Mouse (Mus musculus) erythroblast, adult 5-6 weeks (primary cell): Measurements from ENCODE around the gene Uts2. TPM values are rescaled to one million over a fixed set of nuclear protein-coding genes. Genes with fewer than 3 reads are reported as not detected.
A peak's percentile ranks its signal among the peaks of the same experiment; 100 is the strongest.

Experiments
- ATAC-seq: replicated peaks from 2 replicates; pipeline ENCODE4 v1.8.0; 2016; ENCODE audit warnings: moderate number of reproducible peaks, mild to moderate bottlenecking, moderate TSS enrichment, inconsistent platforms; ENCODE audit not compliant: poor library complexity, low FRiP score, severe bottlenecking
- total RNA-seq, 2 experiments: library from RNA; stranded (forward) in 1 of 2; stranded (reverse) in 1 of 2; fragments of 150-400 nt in 1 of 2; fragments of 200-764, 138-1000 nt in 1 of 2; gene quantifications; 2 replicates each; pipeline versions ENCODE4 v1.2.3 to v1.2.4; 2015 to 2017; ENCODE audit warnings: low replicate concordance in 2 of 2

Gene Uts2
- not detected in 2 replicates for total RNA-seq (2015; ENCODE audit: low replicate concordance)
- total RNA-seq (2017; ENCODE audit: low replicate concordance): not detected in 2 replicates

- no peak for ATAC-seq
Measured at GRCm38 (mm10) chr4:150996797-150997196, at the start of gene Uts2. Gene Uts2 (plus strand): TSS chr4:150997097.

GRCm38 (mm10) chr4:150950972-150951371, 45.9 kb upstream of the Uts2 start:
- no peak for ATAC-seq

- ATAC-seq: no peak
Measured at GRCm38 (mm10) chr4:150956369-150957105, 40.4 kb upstream of the Uts2 start.

- no peak for ATAC-seq
Measured at GRCm38 (mm10) chr4:150957106-150957458, 39.8 kb upstream of the Uts2 start.

GRCm38 (mm10) chr4:150958536-150958935, 38.4 kb upstream of the Uts2 start:
- ATAC-seq: no peak

- ATAC-seq: no peak
Measured at GRCm38 (mm10) chr4:150962231-150962630, 34.7 kb upstream of the Uts2 start.

DNA sequence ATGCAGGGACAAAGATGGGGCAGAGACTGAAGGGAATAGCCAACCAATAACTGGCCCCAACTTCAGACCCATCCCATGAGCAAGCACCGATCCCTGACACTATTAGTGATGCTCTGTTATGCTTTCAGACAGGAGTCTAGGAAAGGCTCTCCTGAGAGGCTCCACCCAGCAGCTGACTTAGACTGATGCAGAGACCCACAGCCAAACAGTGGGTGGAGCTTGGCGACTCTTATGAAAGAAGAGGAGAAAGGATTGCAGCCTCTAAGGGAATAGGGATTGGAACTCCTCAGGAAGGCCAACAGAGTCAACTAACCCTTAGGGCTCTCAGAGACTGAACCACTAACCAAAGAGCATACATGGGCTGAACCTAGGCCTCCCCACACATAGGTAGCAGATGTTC, 33.2 kb upstream of the Uts2 start:
- no peak for ATAC-seq

DNA sequence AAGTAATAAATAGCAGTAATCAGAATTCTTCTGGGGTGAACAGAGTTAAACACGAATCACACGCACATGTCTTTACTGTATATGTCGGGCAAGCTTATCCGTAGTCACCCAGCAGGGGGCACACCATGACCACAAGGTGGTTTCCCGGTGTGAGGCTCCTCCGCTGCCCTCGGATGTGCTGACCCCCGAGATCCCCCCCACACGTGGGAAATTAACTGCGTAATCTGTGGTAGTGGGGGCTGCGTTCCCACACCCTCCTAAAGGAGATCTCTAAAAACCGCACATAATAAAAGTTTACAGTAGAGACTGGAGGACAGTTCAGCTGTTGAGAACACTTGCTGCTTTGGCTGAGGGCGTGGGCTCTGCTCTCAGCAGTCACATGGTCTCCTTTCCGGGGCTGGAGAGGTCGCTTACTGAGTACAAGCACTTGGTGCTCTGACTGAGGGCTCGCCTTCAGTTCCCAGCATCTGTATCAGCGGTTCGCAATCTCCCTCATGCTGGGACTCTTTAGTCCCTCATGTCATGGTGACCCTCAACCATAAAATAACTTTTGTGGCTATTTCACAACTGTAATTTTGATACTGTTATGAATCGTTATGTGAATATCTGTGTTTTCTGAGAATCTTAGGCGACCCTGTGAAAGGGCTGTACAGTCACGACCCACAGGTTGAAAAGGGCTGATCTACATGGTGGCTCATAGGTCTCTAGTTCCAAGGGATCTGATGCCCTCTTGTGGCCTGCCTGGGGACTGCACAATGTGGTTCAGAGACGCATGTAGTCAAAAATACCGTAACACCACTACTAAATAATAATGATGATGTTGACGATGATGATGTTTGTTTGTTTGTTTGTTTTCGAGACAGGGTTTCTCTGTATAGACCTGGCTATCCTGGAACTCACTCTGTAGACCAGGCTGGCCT, 32.0 kb upstream of the Uts2 start:
- peak; percentile 88 for ATAC-seq

- no peak for ATAC-seq
Measured at GRCm38 (mm10) chr4:150965555-150965951, 31.3 kb upstream of the Uts2 start.

GRCm38 (mm10) chr4:150966556-150966955, 30.3 kb upstream of the Uts2 start:
- 0 out of 2 replicates have a peak, but pooled peaks have one; percentile 49 for ATAC-seq

GRCm38 (mm10) chr4:150968956-150969355, 27.9 kb upstream of the Uts2 start:
- ATAC-seq: no peak

GRCm38 (mm10) chr4:150973264-150973663, 23.6 kb upstream of the Uts2 start:
- ATAC-seq: no peak

- no peak for ATAC-seq
Measured at GRCm38 (mm10) chr4:150975145-150975544, 21.8 kb upstream of the Uts2 start.

DNA sequence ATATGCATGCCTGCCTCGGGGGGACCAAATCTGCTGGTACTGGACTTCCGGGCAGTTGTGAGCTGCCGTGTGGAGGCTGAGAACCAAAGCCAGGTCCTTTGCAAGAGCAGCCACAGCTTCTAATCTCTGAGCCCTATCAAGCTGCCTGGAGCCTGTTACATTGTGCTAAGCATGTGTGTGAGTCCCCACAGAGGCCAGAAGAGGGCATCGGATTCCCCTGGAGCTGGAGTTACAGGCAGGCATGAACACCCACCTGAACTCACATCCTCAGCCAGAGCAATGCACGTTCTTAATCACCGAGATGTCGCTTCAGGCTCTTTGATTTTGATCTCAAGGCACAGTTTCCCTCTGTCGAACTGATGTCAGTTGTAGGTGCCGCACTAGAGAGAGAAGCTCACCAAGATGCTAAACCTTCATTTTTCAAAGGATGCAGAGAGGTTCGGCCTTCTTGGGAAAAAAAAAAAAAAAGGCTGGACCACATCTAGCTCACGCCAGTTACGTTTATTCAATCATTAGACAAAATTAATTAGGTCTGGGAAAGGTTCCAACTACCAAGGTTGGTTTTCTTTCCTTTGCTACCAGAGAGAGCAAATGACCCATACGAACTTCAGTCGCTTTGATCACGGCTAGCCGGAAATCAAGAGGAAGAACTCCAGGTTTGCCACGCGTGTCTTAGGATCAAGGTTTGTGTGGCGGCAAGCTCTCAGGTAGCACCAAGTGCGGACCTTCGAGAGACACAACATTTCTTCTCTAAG, 18.6 kb upstream of the Uts2 start:
- no peak for ATAC-seq

- ATAC-seq: no peak
Measured at GRCm38 (mm10) chr4:150979455-150979854, 17.4 kb upstream of the Uts2 start.

GRCm38 (mm10) chr4:150980153-150980552, 16.7 kb upstream of the Uts2 start:
- no peak for ATAC-seq

- ATAC-seq: no peak
Measured at GRCm38 (mm10) chr4:150990148-150990547, 6.7 kb upstream of the Uts2 start.

DNA sequence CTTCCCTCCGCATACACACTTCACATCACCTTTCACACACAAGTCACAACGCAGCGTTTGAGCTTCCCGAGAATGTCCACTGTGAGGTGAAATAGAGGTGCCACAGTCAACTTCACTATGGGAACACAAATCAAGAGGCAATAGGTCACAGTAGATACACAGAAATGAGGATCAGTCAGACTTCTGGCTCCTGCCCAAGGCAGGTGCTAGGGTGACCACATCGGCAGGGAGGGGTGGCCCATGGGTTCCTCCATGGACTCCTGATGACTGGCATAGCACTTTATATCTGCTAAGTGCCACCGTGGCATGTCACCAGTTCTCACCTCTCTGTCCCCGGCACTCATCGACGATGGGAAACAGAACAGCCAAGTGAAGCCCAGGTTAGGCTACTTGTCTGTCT, 1.7 kb downstream of the Uts2 start:
- no peak for ATAC-seq

GRCm38 (mm10) chr4:151001397-151001796, 4.5 kb downstream of the Uts2 start:
- no peak for ATAC-seq

- ATAC-seq: no peak
Measured at GRCm38 (mm10) chr4:151005656-151006318, 8.9 kb downstream of the Uts2 start.
